Mouse (Mus musculus): Measurements from ENCODE around the gene Unc80. TPM values are rescaled to one million over a fixed set of nuclear protein-coding genes. Genes with fewer than 3 reads are reported as not detected.

Unc80 gene
- total and polyA plus RNA-seq, 2 experiments = under 0.01 TPM; not detected in 1

- 84% methylated on average over 2 of the region's 2 CpGs for WGBS
- TF ChIP-seq CTCF (IDR thresholded peaks at IDR 0.05; ENCODE audit: low read depth, low read length) = no peak
- no peak for TF ChIP-seq POLR2A (IDR thresholded peaks at IDR 0.05; ENCODE audit: extremely low read depth, insufficient read depth, low read length)
These were observed 94.2 kb downstream of the Unc80 start for GRCm38 (mm10) chr1:66562332-66562731.

GRCm38 (mm10) chr1:66569736-66570135, 101.6 kb downstream of the Unc80 start:
- no peak overlapping the region for H3K4me3 ChIP-seq (ENCODE audit: insufficient read depth, low read depth, low read length)
- no peaks in the 10 kb centered on the region for H3K4me1 ChIP-seq (ENCODE audit: control insufficient read depth, insufficient read depth, low read length)
- DNase-seq (ENCODE audit: extremely low read depth, low read depth, low spot score) = no peak
- H3K36me3 ChIP-seq (ENCODE audit: control insufficient read depth, insufficient read depth, low read length) = no peaks in the 10 kb centered on the region
- TF ChIP-seq POLR2A (IDR thresholded peaks at IDR 0.05; ENCODE audit: extremely low read depth, insufficient read depth, low read length) (no peak), CTCF (IDR thresholded peaks at IDR 0.05; ENCODE audit: low read depth, low read length) (no peak)
- no peak overlapping the region for H3K9ac ChIP-seq (ENCODE audit: low read depth, low read length)
- WGBS = 88% methylated on average over 13 of the region's 13 CpGs
- no peaks in the 10 kb centered on the region for H3K79me2 ChIP-seq (ENCODE audit: control insufficient read depth, insufficient read depth, low read length)
- H3K27ac ChIP-seq (replicated peaks; ENCODE audit: insufficient read depth, low read depth, low read length) = no peak overlapping the region
- H3K27me3 ChIP-seq (ENCODE audit: control insufficient read depth, insufficient read depth, low read length) = no peaks in the 10 kb centered on the region

More at GRCm38 (mm10) chr1:66562332-66562731, 94.2 kb downstream of the Unc80 start:
- no peaks in the 10 kb centered on the region for H3K79me2 ChIP-seq (ENCODE audit: control insufficient read depth, insufficient read depth, low read length)
- no peak for DNase-seq (ENCODE audit: extremely low read depth, low read depth, low spot score)
- no peak overlapping the region for H3K4me3 ChIP-seq (ENCODE audit: insufficient read depth, low read depth, low read length)
- no peak overlapping the region for H3K9ac ChIP-seq (ENCODE audit: low read depth, low read length)
- H3K27me3 ChIP-seq (ENCODE audit: control insufficient read depth, insufficient read depth, low read length) = no peaks in the 10 kb centered on the region
- no peaks in the 10 kb centered on the region for H3K36me3 ChIP-seq (ENCODE audit: control insufficient read depth, insufficient read depth, low read length)
- no peak overlapping the region for H3K27ac ChIP-seq (replicated peaks; ENCODE audit: insufficient read depth, low read depth, low read length)
- no peaks in the 10 kb centered on the region for H3K4me1 ChIP-seq (ENCODE audit: control insufficient read depth, insufficient read depth, low read length)

- Histone ChIP-seq H3K36me3 (ENCODE audit: control insufficient read depth, insufficient read depth, low read length) (no peaks in the 10 kb centered on the region), H3K4me3 (ENCODE audit: insufficient read depth, low read depth, low read length) (no peak overlapping the region), H3K27me3 (ENCODE audit: control insufficient read depth, insufficient read depth, low read length) (no peaks in the 10 kb centered on the region), H3K79me2 (ENCODE audit: control insufficient read depth, insufficient read depth, low read length) (no peaks in the 10 kb centered on the region), H3K9ac (ENCODE audit: low read depth, low read length) (no peak overlapping the region), H3K27ac (replicated peaks; ENCODE audit: insufficient read depth, low read depth, low read length) (no peak overlapping the region), H3K4me1 (ENCODE audit: control insufficient read depth, insufficient read depth, low read length) (no peaks in the 10 kb centered on the region)
- TF ChIP-seq CTCF (IDR thresholded peaks at IDR 0.05; ENCODE audit: low read depth, low read length) = no peak
- no peak for TF ChIP-seq POLR2A (IDR thresholded peaks at IDR 0.05; ENCODE audit: extremely low read depth, insufficient read depth, low read length)
- no peak for DNase-seq (ENCODE audit: extremely low read depth, low read depth, low spot score)
These were observed 129.1 kb downstream of the Unc80 start for GRCm38 (mm10) chr1:66597163-66597788.

- H3K4me1 ChIP-seq (ENCODE audit: control insufficient read depth, insufficient read depth, low read length) = no peaks in the 10 kb centered on the region
- no peak overlapping the region for H3K9ac ChIP-seq (ENCODE audit: low read depth, low read length)
- H3K36me3 ChIP-seq (ENCODE audit: control insufficient read depth, insufficient read depth, low read length) = no peaks in the 10 kb centered on the region
- H3K79me2 ChIP-seq (ENCODE audit: control insufficient read depth, insufficient read depth, low read length) = no peaks in the 10 kb centered on the region
- no peak for TF ChIP-seq CTCF (IDR thresholded peaks at IDR 0.05; ENCODE audit: low read depth, low read length)
- no peak for TF ChIP-seq POLR2A (IDR thresholded peaks at IDR 0.05; ENCODE audit: extremely low read depth, insufficient read depth, low read length)
- H3K27me3 ChIP-seq (ENCODE audit: control insufficient read depth, insufficient read depth, low read length) = no peaks in the 10 kb centered on the region
- no peak for DNase-seq (ENCODE audit: extremely low read depth, low read depth, low spot score)
- H3K27ac ChIP-seq (replicated peaks; ENCODE audit: insufficient read depth, low read depth, low read length) = no peak overlapping the region
- WGBS = 83% methylated on average over 4 of the region's 4 CpGs
- H3K4me3 ChIP-seq (ENCODE audit: insufficient read depth, low read depth, low read length) = no peak overlapping the region
These were observed 140.1 kb downstream of the Unc80 start for GRCm38 (mm10) chr1:66608304-66608703.

GRCm38 (mm10) chr1:66617188-66617587, 149.0 kb downstream of the Unc80 start:
- H3K27ac ChIP-seq (replicated peaks; ENCODE audit: insufficient read depth, low read depth, low read length) = no peak overlapping the region
- H3K9ac ChIP-seq (ENCODE audit: low read depth, low read length) = no peak overlapping the region
- DNase-seq (ENCODE audit: extremely low read depth, low read depth, low spot score) = no peak
- TF ChIP-seq POLR2A (IDR thresholded peaks at IDR 0.05; ENCODE audit: extremely low read depth, insufficient read depth, low read length) (no peak), CTCF (IDR thresholded peaks at IDR 0.05; ENCODE audit: low read depth, low read length) (no peak)
- no peaks in the 10 kb centered on the region for H3K4me1 ChIP-seq (ENCODE audit: control insufficient read depth, insufficient read depth, low read length)
- H3K4me3 ChIP-seq (ENCODE audit: insufficient read depth, low read depth, low read length) = no peak overlapping the region
- no peaks in the 10 kb centered on the region for H3K27me3 ChIP-seq (ENCODE audit: control insufficient read depth, insufficient read depth, low read length)
- WGBS = 59% methylated on average over 2 of the region's 2 CpGs
- no peaks in the 10 kb centered on the region for H3K79me2 ChIP-seq (ENCODE audit: control insufficient read depth, insufficient read depth, low read length)
- no peaks in the 10 kb centered on the region for H3K36me3 ChIP-seq (ENCODE audit: control insufficient read depth, insufficient read depth, low read length)

- no peak for DNase-seq (ENCODE audit: extremely low read depth, low read depth, low spot score)
- Histone ChIP-seq H3K4me1 (ENCODE audit: control insufficient read depth, insufficient read depth, low read length) (no peaks in the 10 kb centered on the region), H3K27ac (replicated peaks; ENCODE audit: insufficient read depth, low read depth, low read length) (no peak overlapping the region), H3K36me3 (ENCODE audit: control insufficient read depth, insufficient read depth, low read length) (no peaks in the 10 kb centered on the region), H3K27me3 (ENCODE audit: control insufficient read depth, insufficient read depth, low read length) (no peaks in the 10 kb centered on the region), H3K9ac (ENCODE audit: low read depth, low read length) (no peak overlapping the region), H3K4me3 (ENCODE audit: insufficient read depth, low read depth, low read length) (no peak overlapping the region), H3K79me2 (ENCODE audit: control insufficient read depth, insufficient read depth, low read length) (no peaks in the 10 kb centered on the region)
- TF ChIP-seq POLR2A (IDR thresholded peaks at IDR 0.05; ENCODE audit: extremely low read depth, insufficient read depth, low read length) (no peak), CTCF (IDR thresholded peaks at IDR 0.05; ENCODE audit: low read depth, low read length) (no peak)
- WGBS = 61% methylated on average over 2 of the region's 2 CpGs
These were observed 170.0 kb downstream of the Unc80 start for GRCm38 (mm10) chr1:66638177-66638576.
